Mouse (Mus musculus) ovary, postnatal 14 days (tissue): ENCODE measurements at regions not wholly inside any gene's neighbourhood (a gene's known extent, or its start where the extent isn't known, plus 50 kb on each side); places are given as distances from the start of the nearest gene placed in this dataset.

Source experiments
- DNase-seq: peaks from one replicate; pipeline ENCODE4 v3.0.0; 2022; ENCODE audit warnings: low spot score

GRCm38 (mm10) chr4:84102736-84103135 lies 572.3 kb downstream of the Bnc2 start:
- no peak for DNase-seq

DNA sequence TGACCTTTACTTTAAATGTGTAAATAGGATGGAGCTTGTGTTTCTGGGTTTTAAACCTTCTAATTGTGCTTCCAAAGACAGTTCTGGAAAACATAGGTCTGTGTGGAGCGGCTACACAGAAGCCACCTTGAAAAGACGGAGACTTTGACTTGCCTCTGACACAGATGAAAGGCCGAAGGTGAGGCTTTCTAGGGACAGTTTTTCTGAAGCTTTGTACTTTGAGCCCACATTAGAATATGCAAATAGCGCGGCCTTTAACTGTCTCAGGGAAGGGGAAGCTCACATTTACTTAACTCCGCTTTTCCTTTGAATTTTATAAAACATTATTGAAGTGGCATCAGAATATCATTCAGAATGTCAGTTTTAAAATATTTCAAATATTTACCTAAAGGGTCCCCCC lies 566.5 kb downstream of the Bnc2 start:
- no peak for DNase-seq

DNA sequence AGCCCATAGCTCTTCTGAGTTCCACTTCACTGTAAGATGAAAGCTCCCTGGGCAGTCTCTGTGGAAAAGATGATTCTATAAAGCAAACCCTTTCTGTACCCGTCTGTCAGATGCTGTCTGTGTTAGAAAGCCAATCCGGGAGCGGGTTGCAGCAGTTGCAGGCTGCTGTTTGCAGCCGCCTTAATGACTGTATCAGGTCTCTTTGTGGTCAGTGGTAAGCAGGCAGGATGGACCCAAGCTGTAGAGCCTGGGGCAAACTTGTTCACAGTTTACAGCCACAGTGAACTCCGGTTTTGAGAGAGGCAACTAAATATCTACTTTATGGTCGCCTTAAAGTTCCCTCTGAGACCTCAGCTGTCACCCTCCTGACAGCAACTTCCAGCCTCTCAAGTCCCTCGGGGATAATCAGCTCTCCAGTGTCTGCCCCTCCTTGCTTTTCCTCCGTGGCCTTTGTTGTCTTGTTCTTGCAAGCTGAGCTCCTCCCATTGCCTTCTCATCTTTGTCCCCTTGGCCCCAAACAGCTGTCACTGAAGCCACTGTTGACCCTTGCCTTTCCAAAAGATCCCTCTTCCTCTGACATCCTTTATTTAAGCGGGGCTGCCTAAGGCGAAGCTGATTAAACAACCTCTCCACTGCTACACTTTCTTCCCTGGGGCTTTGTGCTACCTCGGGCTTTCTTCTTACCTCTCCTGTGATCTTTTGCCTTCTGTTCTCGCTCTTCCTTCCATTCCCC lies 565.1 kb downstream of the Bnc2 start:
- DNase-seq = no peak

DNA sequence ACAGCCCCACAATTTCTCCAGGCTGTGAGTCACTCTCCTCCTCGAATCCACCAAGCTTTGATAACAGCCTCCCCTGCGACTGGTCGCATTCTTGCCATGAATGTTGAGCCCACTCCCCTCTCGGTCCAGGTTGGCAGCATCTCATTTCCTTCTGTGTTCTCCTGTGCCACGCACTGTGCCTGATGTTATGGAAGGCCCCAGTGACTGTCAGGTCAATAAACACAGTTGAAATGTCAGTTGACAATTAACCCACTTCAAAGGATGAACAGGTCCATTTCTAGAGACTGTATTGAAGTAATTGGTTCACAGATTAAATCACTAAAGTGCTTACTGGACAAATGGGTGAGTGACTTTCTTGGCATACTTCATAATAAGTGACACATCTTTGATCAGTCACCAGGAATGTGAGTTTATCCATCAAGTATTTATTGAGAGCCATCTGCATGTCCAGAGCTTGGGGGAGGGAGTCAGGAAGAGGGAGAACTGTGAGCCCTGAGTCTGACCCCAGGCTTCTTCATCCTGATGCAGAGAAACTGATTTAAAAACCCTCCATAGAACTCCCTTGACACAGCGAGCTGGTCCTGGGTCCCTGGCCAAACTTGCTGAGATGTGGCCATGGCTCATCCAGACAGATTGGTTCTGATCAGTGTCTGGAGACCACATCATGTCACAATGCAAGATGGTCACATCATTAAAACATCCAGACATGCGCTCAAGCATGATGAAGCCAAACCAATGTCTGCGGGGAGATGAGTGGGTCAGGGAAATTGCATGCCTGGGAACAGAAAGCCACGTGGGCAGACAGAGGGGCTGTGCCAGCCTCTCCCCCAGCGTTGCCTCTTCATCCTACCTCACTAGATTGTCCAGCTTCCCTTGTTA lies 560.7 kb downstream of the Bnc2 start:
- no peak for DNase-seq

- DNase-seq = no peak
Observed at GRCm38 (mm10) chr4:84118284-84118919, 556.7 kb downstream of the Bnc2 start.

DNA sequence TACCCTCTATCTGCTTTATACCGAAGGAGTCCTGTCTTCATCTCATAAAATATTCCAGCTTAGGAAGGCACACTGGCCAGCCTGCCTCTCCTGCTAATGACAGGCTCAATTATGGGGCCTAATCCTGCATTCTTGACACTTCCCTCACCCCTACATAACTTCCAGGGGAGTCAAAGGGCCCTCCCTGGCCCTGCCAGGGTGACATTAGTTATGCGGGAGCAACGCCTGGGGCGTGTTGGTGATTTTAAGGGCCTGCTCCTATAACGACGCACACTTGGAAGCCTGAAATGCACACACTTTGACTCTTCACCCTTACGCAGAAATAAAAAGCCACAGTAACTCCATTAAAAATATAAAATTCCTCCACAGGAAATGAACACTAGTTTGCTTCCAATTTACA lies 555.5 kb downstream of the Bnc2 start:
- no peak for DNase-seq

DNA sequence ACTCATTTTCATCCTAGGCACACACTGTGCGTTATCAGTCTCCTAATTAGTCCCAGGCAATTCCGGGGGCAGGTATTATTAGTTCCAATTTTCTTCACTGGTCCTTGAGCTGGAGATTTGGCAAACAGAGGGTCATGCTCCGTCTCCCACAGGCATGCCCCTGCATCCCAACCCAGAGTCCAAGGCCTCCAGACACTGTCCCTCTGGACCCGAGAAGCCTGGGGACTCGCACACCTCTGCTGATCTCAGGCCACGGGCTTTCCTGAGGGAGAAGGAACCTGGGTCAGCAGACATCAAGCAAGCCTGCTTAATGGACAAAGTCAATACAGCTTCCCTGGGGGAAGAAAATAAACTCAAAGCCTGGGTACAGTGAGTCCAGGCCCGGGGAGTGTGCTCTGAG lies 554.7 kb downstream of the Bnc2 start:
- DNase-seq = no peak

DNA sequence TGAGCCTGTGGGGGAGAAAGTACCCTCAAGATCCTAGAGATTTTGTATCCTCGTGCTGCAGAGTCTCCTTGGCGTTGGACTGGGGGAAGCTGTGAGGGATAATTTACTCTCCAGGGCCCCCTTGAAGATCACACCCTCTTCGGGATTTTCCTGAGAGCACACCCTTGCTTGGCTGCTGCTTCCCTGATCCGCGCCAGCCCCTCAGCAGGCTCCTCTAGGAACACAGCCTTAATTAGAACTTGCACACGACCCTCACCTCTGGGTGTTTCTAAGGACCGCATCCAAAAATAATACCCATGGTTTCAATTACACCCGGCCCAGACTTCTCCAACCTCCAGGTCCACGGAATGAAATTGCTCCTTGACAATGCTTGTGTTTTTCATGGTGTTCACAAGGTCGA lies 553.6 kb downstream of the Bnc2 start:
- DNase-seq = no peak

DNA sequence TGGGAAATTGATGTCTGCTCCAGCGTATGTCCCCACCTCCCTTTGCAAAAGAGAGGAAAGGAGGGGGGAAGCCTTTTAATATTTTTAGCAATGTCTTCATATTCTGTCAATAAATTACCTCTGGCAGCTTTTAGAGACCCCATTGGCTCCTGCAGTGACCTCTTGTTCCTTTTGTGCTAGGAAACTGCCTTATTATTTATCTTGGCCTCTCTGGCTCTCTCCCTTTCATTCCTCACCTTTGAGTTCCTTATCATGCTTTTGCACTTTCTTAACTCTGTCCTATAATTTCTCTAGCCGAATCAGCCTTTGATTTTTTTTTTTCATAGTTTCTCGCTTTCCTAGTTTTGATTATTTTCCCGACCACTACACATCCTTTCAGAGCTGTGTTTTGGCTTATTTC lies 548.7 kb downstream of the Bnc2 start:
- no peak for DNase-seq

DNA sequence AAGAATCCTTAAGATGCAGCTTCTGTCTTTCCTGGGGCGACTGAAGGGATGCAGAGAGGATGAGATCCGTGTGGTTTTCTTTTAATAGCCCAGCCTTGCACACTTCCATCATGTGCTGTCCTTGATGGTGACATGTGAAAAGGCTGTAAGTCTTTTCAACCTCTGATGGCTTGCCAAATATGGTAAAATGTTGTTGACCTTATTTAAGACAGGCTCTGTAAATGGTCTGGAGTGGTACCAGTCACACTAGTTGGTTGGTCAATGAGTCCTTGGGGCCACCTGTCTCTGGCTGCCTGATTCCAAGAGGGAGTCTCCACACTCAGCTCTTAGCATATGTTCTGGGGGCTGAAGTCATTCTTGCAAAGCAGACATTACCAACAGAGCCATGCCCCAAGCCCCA lies 547.7 kb downstream of the Bnc2 start:
- no peak for DNase-seq

DNA sequence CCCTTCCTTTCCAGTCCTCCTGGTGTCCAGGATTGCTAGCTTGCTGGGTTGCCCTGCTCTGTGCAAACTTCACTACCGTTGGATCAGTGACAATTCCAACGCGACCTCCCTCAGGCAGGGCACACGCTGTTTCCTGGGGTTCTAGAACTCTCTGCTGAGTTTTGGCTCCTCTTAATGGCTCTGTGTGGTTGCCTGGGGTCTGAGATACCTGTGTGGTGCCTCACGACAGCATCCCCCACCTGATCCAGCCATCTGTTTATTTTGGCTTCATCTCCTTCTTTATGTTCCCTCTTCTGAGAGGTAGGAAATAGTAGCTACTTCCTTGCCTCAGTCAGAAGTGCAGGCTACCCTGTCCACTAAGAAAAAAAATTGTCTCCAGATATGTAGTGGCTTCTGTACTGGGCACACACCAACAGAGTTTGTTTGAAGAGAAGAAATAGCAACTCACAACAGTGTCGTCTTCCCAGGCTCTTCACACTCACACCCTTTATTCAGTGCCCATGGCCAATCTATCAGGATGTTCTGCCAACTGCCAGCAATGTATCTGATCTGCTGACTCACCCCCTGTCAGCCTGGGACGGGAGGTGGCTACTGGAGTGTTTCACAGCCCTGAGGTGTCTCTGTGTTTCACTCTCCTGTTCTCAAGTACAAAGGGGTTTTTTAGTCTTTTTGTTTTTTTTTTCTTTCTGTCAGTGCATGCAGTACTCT lies 544.1 kb downstream of the Bnc2 start:
- DNase-seq = no peak

GRCm38 (mm10) chr4:84135740-84136139 lies 539.3 kb downstream of the Bnc2 start:
- DNase-seq = no peak

GRCm38 (mm10) chr4:84137171-84137919 lies 537.7 kb downstream of the Bnc2 start:
- no peak for DNase-seq

GRCm38 (mm10) chr4:84149149-84150050 lies 525.7 kb downstream of the Bnc2 start:
- no peak for DNase-seq

- no peak for DNase-seq
Observed at GRCm38 (mm10) chr4:84150698-84151097, 524.4 kb downstream of the Bnc2 start.

DNA sequence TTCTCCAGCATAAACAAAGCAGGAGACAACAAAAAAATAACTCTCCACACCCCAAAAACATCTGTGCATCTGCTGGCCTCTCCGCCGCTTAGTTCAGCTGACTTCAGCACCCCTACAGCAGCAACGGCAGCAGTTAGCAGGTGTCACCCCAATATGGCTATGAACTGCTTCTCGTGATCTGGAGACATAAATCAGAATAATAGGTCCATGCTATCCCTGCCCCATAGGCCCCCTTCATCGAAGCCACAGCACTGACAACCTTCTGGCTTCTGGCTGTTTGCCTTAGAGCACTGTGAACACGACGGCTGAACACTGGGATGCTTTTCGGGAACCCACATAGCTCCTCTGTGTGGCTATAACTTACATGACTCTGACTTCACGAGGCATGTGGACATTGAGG lies 523.8 kb downstream of the Bnc2 start:
- DNase-seq = no peak

DNA sequence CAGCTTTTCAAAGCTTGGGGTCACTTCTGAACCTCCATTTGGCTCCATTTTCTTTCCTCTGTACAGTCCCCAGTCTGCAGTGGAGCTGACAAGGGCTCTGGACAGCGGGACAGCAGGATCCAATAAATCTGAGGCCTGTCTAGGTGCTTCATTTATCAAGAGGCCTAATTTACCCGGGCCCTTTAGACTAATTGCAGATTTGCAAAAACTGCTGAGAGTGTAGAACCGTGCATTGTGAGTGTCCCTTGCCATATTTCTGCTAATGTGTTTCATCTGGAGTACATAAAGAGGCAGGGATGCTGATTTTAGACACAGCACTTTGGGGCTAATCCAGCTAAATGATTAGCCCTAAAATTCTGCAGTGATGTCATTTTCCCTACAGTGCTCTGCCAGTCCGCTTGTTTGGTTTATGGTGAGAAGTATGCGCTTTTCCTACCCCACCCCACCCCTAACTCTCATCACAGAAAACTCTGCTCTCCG lies 523.1 kb downstream of the Bnc2 start:
- DNase-seq = no peak

DNA sequence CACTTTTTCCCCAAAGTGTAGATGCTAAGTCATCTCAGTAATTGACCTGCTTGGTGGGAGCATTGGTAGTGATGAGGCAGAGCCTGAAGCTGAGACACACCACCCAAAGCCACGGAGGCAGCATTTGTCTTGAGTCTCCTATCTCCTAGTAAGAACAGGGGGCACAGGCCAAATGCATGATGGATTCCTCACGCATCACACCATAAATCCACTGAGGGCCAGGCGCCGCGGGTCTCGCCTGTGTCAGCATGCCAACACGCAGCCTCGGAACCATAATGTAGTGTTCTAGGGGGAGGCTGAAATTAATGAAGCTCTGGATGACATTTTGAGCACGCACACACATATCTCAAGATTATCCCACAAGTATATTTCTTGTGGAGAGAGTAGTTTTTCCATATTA lies 521.5 kb downstream of the Bnc2 start:
- DNase-seq = no peak

DNA sequence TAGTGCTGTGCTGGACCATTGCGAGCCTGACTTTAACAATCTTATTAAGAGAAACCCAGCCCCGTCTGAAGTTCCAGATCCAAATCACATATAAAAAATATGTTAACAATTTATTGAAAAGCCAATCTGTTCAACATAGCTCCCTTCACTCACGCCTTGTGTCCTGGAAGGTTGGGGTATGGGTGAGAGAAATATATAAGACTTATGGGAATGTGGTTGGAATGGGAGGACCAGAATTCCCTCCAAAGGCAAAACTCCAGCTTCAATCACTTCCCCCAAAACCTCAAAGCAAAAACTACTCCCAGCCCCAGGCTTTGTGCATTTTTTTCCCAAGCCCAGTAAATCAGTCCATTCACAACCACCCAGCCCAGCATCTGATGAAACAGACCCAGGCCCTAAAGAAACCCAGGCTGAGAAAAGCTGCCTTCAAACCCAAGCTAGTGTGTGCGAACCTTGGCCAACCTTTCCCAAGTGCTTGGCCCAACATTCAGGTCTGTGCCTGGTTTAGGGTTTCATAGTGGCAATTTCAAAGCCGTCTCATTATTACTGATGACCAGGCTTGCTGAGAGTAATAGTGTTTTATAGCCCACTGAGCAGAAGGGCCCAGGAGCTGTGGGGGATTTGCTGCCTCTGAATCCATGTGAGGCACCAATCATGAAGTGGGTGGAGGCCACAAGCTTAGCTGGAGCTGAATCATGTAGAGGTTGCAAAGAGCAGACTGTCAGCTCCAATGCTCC lies 517.0 kb downstream of the Bnc2 start:
- DNase-seq = no peak

DNA sequence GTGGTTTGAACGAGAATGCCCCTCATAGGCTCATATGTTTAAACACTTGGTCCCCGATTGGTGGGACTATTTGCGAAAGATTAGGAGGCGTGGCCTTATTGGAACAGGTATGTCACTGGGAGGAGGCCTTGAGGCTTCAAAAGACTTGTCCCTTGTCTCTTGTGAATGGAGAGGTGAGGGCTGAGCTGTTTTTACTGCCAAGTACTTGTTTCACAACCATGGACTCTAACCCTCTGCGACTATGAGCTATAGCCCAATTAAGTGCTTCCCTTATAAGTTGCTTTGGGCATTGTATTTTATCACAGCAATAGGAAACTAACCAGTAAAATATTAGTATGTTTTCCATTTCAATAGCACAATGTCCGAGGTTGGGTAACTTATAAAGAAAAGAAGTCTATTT lies 511.7 kb downstream of the Bnc2 start:
- DNase-seq = no peak
